Mouse (Mus musculus) thymus, postnatal 10 days (tissue): ENCODE results near the gene Mtmr14.

Source experiments
- DNase-seq, 2 experiments: peaks; one replicate each; pipeline ENCODE4 v3.0.0; 2021; ENCODE audit warnings: low spot score in 2 of 2

Gene Mtmr14

DNA sequence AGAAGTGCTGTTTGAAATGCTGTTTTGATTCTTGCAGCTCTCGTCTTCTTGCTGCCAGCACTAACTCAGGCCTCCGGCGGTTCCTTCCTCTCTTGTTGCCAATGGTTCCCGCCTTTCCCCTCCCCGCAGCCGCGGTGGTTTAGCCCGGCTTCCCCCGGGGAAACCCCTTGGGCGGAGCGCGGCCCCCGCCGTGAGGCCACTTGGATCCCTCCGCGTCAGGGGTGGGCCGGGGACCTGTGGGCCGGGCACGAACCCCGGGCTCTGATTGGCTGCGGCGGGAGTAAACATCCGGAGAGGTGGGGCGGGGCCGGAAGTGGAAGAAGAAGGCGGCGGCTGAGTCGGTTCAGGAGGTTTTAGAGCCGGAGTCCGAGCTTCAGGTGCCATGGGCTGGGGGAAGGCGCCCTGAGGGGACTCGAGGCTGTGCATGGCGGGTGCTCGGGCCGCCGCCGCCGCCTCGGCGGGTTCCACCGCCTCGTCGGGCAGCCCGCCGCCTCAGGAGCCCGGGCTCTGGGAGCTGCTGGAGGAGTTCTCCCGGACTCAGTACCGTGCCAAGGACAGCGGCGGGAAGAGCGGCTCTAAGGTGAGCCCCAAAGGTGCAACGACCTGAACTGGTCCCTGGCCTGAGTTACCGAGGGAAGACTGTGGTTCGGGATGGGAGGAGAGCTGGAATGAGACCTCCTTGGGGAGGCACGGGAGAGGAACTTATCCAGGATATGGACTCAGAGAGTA lies at the start of gene Mtmr14:
Mtmr14 (plus strand) TSS at position 302 of the 729 bp plus-strand sequence.
- DNase-seq = peak; percentile 99

DNA sequence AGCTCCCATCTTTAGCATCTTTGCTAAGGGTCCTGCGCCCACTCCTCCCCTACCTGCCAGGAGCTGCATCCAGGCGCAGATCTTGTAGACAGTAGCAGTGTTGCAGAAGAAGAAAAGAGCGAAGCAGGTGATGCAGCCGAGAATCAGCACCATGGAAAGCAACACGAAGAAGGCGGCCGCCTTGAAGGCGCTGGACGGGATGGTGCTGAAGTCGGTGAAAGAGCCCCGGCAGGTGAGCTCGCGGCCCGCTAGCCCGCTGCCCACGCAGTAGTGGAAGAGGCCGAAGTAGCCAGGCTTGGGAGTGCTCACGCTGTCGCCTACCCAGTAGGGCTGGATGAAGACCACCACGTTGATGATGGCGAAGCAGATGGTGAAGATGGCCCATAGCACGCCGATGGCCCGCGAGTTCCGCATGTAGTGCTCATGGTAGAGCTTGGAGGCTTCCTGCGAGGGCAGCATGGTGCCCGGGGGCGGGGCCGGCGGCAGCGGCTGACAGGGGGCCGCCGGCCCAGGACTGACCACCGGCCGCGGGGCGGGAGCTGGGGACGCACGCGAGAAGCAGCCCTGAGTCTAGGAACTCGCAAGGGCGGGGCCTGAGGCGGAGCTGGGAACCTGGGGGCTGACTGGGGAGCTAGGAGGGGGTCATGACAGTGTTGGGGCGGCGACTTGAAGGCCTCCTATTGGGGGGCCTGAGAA lies 43.7 kb upstream of the Mtmr14 start:
- DNase-seq = no peak

DNA sequence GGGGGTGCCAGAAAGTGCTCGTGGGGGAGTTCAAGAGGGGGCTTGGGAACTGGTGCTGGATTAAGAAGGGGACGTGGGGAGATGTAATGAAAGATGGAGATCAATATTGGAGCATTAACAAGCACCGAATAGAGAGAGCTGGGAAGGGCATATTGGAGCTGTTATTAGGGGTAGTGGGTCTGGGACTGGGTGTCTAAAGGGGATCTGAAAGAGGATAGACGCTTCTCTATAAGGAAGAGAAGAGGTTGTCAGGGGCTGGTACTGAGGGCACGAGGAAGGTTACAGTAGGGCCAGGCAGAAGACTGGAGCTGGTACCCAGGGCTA lies 43.2 kb upstream of the Mtmr14 start:
- no peak for DNase-seq

DNA sequence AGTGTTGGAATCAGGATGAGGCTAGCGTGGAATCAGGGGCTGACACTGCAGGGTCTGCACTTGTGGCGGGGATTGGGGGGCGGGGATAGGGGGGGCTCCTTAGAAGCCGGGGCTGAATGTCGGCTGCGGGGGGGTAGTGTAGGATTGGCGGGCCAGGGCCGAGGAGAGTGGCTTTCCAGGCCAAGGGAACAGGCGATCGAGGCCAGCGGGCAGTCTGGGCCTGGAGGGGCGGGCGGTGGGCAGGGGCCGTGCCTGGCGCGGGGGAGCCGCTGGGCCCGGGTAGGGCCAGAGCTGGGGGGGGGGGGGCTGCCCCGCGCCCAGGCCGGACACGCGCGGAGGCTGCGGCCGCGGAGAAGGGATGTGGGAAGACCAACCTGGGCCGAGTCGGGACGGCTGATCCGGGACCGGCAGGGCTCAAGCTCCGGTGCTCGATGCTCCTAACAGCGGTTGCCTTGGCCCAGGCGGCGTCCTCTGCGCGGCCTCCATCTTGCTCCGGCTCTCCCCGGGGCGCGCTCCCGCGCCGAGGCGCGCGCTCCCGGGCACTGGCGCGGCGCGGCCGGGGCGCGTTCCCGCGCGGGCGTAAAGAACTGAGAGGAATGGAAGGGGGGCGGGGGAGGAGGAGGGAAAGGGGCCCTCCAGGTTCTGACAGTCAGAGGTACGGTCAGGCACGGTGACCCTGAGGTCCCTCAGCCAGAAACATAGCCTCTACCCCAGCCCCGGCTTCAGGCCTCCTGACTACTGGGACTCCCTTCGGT lies 42.6 kb upstream of the Mtmr14 start, which contains the start of gene Lhfpl4:
Lhfpl4 (minus strand) TSS at position 544 of the 755 bp plus-strand sequence.
- no peak for DNase-seq

DNA sequence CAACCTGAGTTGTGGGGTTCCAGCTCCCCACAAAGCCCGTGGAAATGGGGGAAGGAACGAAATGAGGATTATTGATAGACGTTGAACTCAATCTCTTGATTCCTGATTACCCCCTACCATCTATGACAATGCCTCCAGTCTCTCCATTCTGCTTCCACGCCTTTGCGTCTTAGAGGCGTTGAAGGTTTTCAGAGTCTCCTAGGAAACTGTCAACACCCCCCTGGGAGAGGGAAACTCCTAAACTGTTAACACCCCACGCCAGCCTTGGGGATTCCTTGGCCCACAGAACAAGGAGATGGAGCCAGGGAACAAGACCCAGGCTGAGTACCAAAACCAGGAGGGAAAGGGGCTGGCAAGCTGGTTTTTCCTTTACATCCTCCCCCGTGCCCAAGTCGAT lies 42.0 kb upstream of the Mtmr14 start:
- no peak for DNase-seq

GRCm38 (mm10) chr6:113216280-113216679 lies 21.4 kb upstream of the Mtmr14 start:
- DNase-seq = no peak

- DNase-seq = no peak
Measured at GRCm38 (mm10) chr6:113225798-113226197, 11.8 kb upstream of the Mtmr14 start.

GRCm38 (mm10) chr6:113226705-113227104 lies 10.9 kb upstream of the Mtmr14 start:
- no peak for DNase-seq

DNA sequence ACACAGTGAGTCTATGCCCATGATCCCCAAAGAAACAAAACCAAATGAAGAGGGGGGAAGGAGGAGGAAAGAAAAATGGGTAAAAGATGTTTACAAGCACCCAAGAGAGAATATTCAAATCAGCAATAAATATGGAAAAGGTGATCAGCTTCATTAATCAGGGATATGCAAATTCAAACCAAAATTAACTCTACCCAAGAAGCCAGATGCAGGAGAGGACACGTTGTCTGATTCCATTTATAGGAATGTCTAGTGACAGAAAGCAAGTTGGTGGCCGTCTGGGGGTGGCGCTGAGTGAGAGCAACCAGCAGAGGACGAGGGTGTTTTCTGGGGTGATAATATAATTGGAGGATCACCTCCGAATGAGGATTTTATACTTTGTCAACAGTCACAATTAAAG lies 2.5 kb upstream of the Mtmr14 start:
- DNase-seq = no peak

GRCm38 (mm10) chr6:113238442-113238841 lies 799 bp downstream of the Mtmr14 start:
- DNase-seq = no peak

GRCm38 (mm10) chr6:113242753-113243152 lies 5.1 kb downstream of the Mtmr14 start:
- DNase-seq = no peak

DNA sequence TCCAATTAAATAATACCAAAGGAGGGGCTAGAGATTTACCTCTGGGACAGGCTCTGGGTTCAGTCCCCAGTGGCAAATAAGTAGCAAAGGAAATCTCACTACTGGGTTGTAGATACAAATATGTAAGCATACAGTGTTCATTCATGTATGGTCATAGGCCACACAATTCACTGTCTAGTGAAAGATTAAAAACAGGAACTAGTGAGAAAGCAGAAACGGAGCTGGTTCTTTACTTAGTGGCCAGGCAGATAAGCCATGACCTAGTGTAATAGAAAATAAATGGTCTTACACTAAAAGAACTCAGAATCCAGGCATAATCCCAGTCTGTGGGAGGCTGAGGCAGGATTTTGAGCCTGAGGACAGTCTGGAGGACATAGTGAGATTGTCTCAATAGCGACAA lies 7.9 kb downstream of the Mtmr14 start:
- DNase-seq = no peak

GRCm38 (mm10) chr6:113250786-113251185 lies 13.1 kb downstream of the Mtmr14 start:
- no peak for DNase-seq

DNA sequence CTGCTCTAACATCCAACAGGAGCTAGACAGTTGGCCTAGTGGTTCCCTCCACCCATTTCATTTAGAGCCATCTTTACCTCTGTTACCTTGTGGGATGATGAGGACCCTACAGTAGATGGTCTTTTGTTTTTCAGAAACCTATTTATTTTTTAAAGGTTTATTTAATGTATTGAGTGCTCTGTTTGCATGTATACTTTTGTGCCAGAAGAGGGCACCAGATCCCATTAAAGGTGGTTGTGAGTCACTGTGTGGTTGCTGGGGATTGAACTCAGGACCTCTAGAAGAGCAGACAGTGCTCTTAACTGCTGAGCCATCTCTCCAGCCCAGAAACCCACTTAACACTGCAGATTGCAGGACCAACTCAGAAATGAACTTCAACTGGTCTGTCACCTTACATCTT lies 14.3 kb downstream of the Mtmr14 start:
- no peak for DNase-seq

GRCm38 (mm10) chr6:113254899-113255298 lies 17.3 kb downstream of the Mtmr14 start:
- DNase-seq = no peak

- DNase-seq = peak in 1 of 2 experiments; percentile 32
Measured at GRCm38 (mm10) chr6:113261174-113261858, 23.7 kb downstream of the Mtmr14 start.

GRCm38 (mm10) chr6:113263531-113263930 lies 25.9 kb downstream of the Mtmr14 start:
- no peak for DNase-seq

DNA sequence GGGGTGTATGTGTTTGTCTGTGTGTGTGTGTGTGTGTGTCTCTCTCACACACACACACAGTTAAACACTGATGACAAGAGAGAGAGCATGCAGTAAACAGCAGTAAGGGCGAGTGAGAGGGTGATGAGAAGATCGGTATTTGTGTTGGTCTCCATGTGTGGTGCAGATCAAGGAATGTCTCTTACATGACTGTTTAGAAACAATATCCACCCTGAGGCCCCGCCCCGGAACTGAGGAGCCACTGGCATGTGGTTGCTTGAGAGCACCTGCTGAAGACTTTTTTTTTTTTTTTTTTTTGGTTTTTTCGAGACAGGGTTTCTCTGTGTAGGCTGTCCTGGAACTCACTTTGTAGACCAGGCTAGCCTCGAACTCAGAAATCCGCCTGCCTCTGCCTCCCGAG lies 26.8 kb downstream of the Mtmr14 start:
- peak in 1 of 2 experiments; percentile 14 for DNase-seq

GRCm38 (mm10) chr6:113266996-113267655 lies 29.5 kb downstream of the Mtmr14 start:
- no peak for DNase-seq

- DNase-seq = no peak
Measured at GRCm38 (mm10) chr6:113267988-113268387, 30.3 kb downstream of the Mtmr14 start.

DNA sequence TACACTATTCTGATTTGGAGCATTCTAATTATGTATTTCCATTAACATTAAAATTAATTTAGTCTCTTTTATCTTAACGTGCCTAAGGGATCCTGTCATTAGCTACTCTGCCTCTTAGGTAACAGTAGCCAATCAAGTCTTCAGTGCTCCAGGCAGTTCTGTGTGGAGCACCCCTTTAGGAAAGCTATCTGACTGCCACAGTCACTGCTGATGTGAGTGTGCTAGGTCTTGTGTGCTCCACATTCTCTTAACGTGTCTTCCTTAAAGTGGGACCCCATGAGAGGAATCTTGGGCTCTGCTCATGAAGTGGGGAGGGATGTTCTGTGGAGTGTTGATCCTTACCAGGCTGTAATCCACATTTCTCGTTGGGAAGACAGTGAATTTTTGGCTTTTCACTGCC lies 34.7 kb downstream of the Mtmr14 start:
- no peak for DNase-seq

- no peak for DNase-seq
Measured at GRCm38 (mm10) chr6:113276846-113277245, 39.2 kb downstream of the Mtmr14 start.
